Mouse (Mus musculus) heart, adult 9 months (tissue): ENCODE measurements at regions not wholly inside any gene's neighbourhood (a gene's known extent, or its start where the extent isn't known, plus 50 kb on each side); places are given as distances from the start of the nearest gene placed in this dataset.

ENCODE experiments used
- DNase-seq, 2 experiments: peaks; one replicate each; pipeline ENCODE4 v3.0.0; 2022; ENCODE audit warnings: low spot score in 2 of 2

- DNase-seq, result no peak
Observed at GRCm38 (mm10) chr13:90738513-90738912, 166.6 kb downstream of the Atp6ap1l start.

- no peak for DNase-seq
Observed at GRCm38 (mm10) chr13:90733265-90733664, 171.9 kb downstream of the Atp6ap1l start.

- DNase-seq, result peak in 1 of 2 experiments; percentile 4
Observed at GRCm38 (mm10) chr13:90729078-90729477, 176.1 kb downstream of the Atp6ap1l start.

GRCm38 (mm10) chr13:90727816-90728215 is 177.3 kb downstream of the Atp6ap1l start:
- DNase-seq, result no peak

GRCm38 (mm10) chr13:90725053-90725827 is 179.9 kb downstream of the Atp6ap1l start:
- no peak for DNase-seq

GRCm38 (mm10) chr13:90724598-90724997 is 180.6 kb downstream of the Atp6ap1l start:
- no peak for DNase-seq

GRCm38 (mm10) chr13:90723533-90723898 is 181.6 kb downstream of the Atp6ap1l start:
- no peak for DNase-seq

- DNase-seq, result no peak
Observed at GRCm38 (mm10) chr13:90722599-90723532, 182.3 kb downstream of the Atp6ap1l start.

- no peak for DNase-seq
Observed at GRCm38 (mm10) chr13:90684324-90684723, 220.8 kb downstream of the Atp6ap1l start.

- DNase-seq, result no peak
Observed at GRCm38 (mm10) chr13:90679162-90680010, 225.8 kb downstream of the Atp6ap1l start.

GRCm38 (mm10) chr13:90673823-90674222 is 231.3 kb downstream of the Atp6ap1l start:
- no peak for DNase-seq

GRCm38 (mm10) chr13:90673079-90673478 is 232.1 kb downstream of the Atp6ap1l start:
- DNase-seq, result no peak

- no peak for DNase-seq
Observed at GRCm38 (mm10) chr13:90661567-90662141, 243.5 kb downstream of the Atp6ap1l start.

- no peak for DNase-seq
Observed at GRCm38 (mm10) chr13:90660950-90661349, 244.2 kb downstream of the Atp6ap1l start.

- DNase-seq, result no peak
Observed at GRCm38 (mm10) chr13:90659087-90659486, 246.1 kb downstream of the Atp6ap1l start.

- no peak for DNase-seq
Observed at GRCm38 (mm10) chr13:90646356-90646755, 258.8 kb downstream of the Atp6ap1l start.

GRCm38 (mm10) chr13:90644216-90644615 is 260.9 kb downstream of the Atp6ap1l start:
- DNase-seq, result no peak

GRCm38 (mm10) chr13:90643575-90644215 is 261.5 kb downstream of the Atp6ap1l start:
- no peak for DNase-seq

GRCm38 (mm10) chr13:90643109-90643508 is 262.0 kb downstream of the Atp6ap1l start:
- DNase-seq, result no peak

- DNase-seq, result no peak
Observed at GRCm38 (mm10) chr13:90642206-90642823, 262.8 kb downstream of the Atp6ap1l start.
